Mouse (Mus musculus) limb, embryonic 10.5 days (tissue): ENCODE measurements around the gene Vmn1r211. TPM values are rescaled to one million over a fixed set of nuclear protein-coding genes. Genes with fewer than 3 reads are reported as not detected.
"Not testable (repeated sequence)": the region's sequence is repeated elsewhere in the genome, so short reads cannot be mapped to it uniquely, and the experiment has no call there.

Source experiments
- DNase-seq: peaks from one replicate; pipeline ENCODE4 v3.0.0-alpha.2; 2017; ENCODE audit warnings: low spot score
- H3K27ac ChIP-seq: fragments of 300-500 bp; sonication (generic); 2 replicates; pipeline ENCODE4 v1.5.1; 2016; ENCODE audit warnings: mild to moderate bottlenecking
- H3K27me3 ChIP-seq: fragments of 300-500 bp; sonication (generic); 2 replicates; pipeline ENCODE4 v1.6.1; 2016; ENCODE audit warnings: low read depth, mild to moderate bottlenecking; ENCODE audit not compliant: poor library complexity, severe bottlenecking
- H3K36me3 ChIP-seq: fragments of 300-500 bp; sonication (generic); 2 replicates; pipeline ENCODE4 v1.6.1; 2016; ENCODE audit warnings: mild to moderate bottlenecking, moderate library complexity
- H3K4me1 ChIP-seq: fragments of 300-500 bp; sonication (generic); 2 replicates; pipeline ENCODE4 v1.6.1; 2016
- H3K4me3 ChIP-seq: fragments of 300-500 bp; sonication (generic); 2 replicates; pipeline ENCODE4 v1.5.1; 2016; ENCODE audit warnings: mild to moderate bottlenecking, moderate library complexity
- H3K9me3 ChIP-seq: fragments of 300-500 bp; sonication (generic); replicated peaks from 2 replicates; pipeline ENCODE4 v1.6.1; 2016; ENCODE audit warnings: mild to moderate bottlenecking
- WGBS: fragments of 180-500 bp; shearing (Covaris S2); methylation state at CpG from one replicate; pipeline ENCODE4 v1.1.7; 2016; 5-methylcytosine and 5-hydroxymethylcytosine counted together
- polyA plus RNA-seq: library from polyadenylated mRNA; unstranded; fragments of >200 nt; fragmentation: Nextera tagmentation; extraction: Ambion mirVana; gene quantifications from 2 replicates; pipeline ENCODE4 v1.2.1, GENCODE M21; 2016

Vmn1r211 gene
- not detected in 2 replicates for polyA plus RNA-seq

DNA sequence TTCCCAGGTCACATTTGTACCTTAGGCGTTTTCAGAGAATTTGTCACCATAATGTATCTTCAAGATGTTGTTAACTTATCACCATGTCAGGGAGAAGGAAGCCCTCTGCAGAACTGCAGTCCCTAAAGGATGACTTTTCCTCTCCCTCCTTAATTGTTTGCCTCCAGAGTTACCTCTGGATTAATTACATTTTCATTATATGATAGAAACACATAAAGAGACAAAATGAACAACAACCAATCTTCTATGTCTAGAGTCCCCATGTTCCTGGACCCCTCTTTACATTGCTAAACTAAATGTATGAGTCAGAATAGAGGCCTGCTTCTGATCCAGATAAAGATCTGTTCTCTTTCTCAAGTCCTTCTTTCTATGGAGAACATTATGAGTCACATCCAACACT lies at the start of gene Vmn1r211:
Gene Vmn1r211 (minus strand): TSS at position 101 of the 400 bp plus-strand sequence.
- no peak within 1 kb of the TSS for H3K27ac ChIP-seq
- 79% methylated on average over 1 of the region's 1 CpGs for WGBS

GRCm38 (mm10) chr13:22884105-22884504 lies 26.7 kb upstream of the Vmn1r211 start, which contains the start of gene Vmn1r212:
Gene Vmn1r212 (minus strand): TSS chr13:22884205.
- Histone ChIP-seq H3K27ac (no peak within 1 kb of the TSS), H3K4me3 (no peak within 1 kb of the TSS), H3K36me3 (no peaks in the 10 kb centered on the region), H3K27me3 (no peaks in the 10 kb centered on the region), H3K4me1 (no peaks in the 10 kb centered on the region), H3K9me3 (no peaks in the 10 kb centered on the region)
- DNase-seq, result no peak
- 82% methylated on average over 4 of the region's 4 CpGs for WGBS

More for the DNA sequence above, at the start of gene Vmn1r211:
- Histone ChIP-seq H3K9me3 (no peaks in the 10 kb centered on the region), H3K4me3 (no peak within 1 kb of the TSS), H3K4me1 (no peaks in the 10 kb centered on the region), H3K36me3 (no peaks in the 10 kb centered on the region), H3K27me3 (no peaks in the 10 kb centered on the region)
- DNase-seq, result no peak

- no peaks in the 10 kb centered on the region for H3K36me3 ChIP-seq
- no peaks in the 10 kb centered on the region for H3K9me3 ChIP-seq
- no peak overlapping the region for H3K4me3 ChIP-seq
- no peak for DNase-seq
- no peaks in the 10 kb centered on the region for H3K4me1 ChIP-seq
- no peak overlapping the region for H3K27ac ChIP-seq
- no peaks in the 10 kb centered on the region for H3K27me3 ChIP-seq
- WGBS, result 100% methylated on average over 1 of the region's 1 CpGs
Measured at GRCm38 (mm10) chr13:22879257-22879656, 21.9 kb upstream of the Vmn1r211 start.

- Histone ChIP-seq H3K9me3 (no peaks in the 10 kb centered on the region), H3K4me1 (no peaks in the 10 kb centered on the region), H3K27me3 (no peaks in the 10 kb centered on the region), H3K36me3 (no peaks in the 10 kb centered on the region), H3K4me3 (no peak overlapping the region), H3K27ac (no peak overlapping the region)
- WGBS, result 78% methylated on average over 4 of the region's 4 CpGs
- DNase-seq, result no peak
Measured at GRCm38 (mm10) chr13:22854760-22855159, 2.6 kb downstream of the Vmn1r211 start.

- WGBS, result 81% methylated on average over 1 of the region's 1 CpGs
- Histone ChIP-seq H3K27ac (no peak overlapping the region), H3K4me3 (no peak overlapping the region), H3K27me3 (no peaks in the 10 kb centered on the region), H3K4me1 (no peaks in the 10 kb centered on the region), H3K9me3 (no peaks in the 10 kb centered on the region), H3K36me3 (no peaks in the 10 kb centered on the region)
- no peak for DNase-seq
Measured at GRCm38 (mm10) chr13:22846798-22847197, 10.6 kb downstream of the Vmn1r211 start.

GRCm38 (mm10) chr13:22844304-22844703 lies 13.1 kb downstream of the Vmn1r211 start:
- not testable (repeated sequence) for H3K27ac ChIP-seq, H3K9me3 ChIP-seq, H3K4me3 ChIP-seq, H3K4me1 ChIP-seq, H3K36me3 ChIP-seq, DNase-seq, H3K27me3 ChIP-seq
- WGBS, result 76% methylated on average over 3 of the region's 3 CpGs

- Histone ChIP-seq H3K9me3 (no peaks in the 10 kb centered on the region), H3K4me3 (no peak within 1 kb of the TSS), H3K27ac (no peak within 1 kb of the TSS), H3K4me1 (0 out of 2 replicates have a peak, but pooled peaks cover 3% of the 10 kb centered on the region), H3K27me3 (no peaks in the 10 kb centered on the region), H3K36me3 (no peaks in the 10 kb centered on the region)
- 67% methylated on average over 4 of the region's 4 CpGs for WGBS
- DNase-seq, result no peak
Measured at GRCm38 (mm10) chr13:22831248-22831647, 26.1 kb downstream of the Vmn1r211 start, which contains the start of gene Vmn1r210. Gene Vmn1r210 (minus strand): TSS chr13:22831348.

DNA sequence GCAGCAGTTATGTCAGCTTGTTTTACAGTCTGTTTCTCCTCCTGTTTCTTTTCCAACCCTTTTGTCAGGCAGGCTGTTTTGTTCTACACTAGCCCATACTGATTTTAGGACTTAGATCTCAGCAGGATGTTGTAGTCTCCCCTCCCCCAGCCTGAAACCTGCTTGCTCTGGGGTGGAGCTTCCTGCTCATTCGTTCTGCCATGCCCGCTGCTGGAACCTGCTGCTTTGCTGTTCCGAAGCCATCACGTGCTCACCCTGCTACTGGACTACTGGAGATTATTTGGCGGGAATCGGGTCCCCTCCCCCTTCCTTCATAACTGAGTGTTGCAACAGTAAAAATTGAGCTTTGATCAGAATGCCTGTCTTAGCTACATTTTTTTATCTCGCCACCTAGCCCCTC lies 28.0 kb downstream of the Vmn1r211 start:
- not testable (repeated sequence) for DNase-seq, H3K4me3 ChIP-seq
- WGBS, result 39% methylated on average over 7 of the region's 7 CpGs

GRCm38 (mm10) chr13:22821601-22822000 lies 35.8 kb downstream of the Vmn1r211 start:
- H3K36me3 ChIP-seq, H3K4me3 ChIP-seq, H3K27me3 ChIP-seq, DNase-seq, H3K4me1 ChIP-seq, H3K27ac ChIP-seq, H3K9me3 ChIP-seq: not testable (repeated sequence)
- 90% methylated on average over 1 of the region's 1 CpGs for WGBS

More for the DNA sequence above, 28.0 kb downstream of the Vmn1r211 start:
- not testable (repeated sequence) for H3K4me1 ChIP-seq, H3K9me3 ChIP-seq, H3K36me3 ChIP-seq, H3K27ac ChIP-seq, H3K27me3 ChIP-seq

DNA sequence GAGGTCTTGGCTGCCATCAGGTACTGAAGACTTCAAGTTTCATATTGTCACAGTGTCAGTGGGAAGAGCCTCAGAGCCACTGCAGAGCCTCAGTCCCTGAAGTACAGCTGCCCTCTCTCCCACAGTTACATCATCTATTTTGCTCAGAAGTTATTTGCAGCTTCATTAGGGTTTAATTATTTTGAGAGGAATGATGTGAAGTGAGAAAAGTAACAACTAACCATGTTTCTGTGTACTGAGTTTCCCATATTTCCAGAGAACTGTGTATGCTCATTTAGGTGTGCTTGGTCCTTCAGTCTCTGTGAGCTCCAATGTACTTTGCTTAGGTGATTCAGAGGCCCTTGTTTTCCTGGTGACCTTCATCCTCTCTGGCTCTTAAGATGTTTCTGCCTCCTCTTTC lies 47.8 kb downstream of the Vmn1r211 start, which contains the start of gene Vmn1r209:
Gene Vmn1r209 (minus strand): TSS at position 101 of the 400 bp plus-strand sequence.
- H3K4me3 ChIP-seq, H3K27me3 ChIP-seq, H3K36me3 ChIP-seq, H3K27ac ChIP-seq, H3K4me1 ChIP-seq, H3K9me3 ChIP-seq, DNase-seq: not testable (repeated sequence)

Other genes with a start within 250 kb of the Vmn1r211 start
- gene Vmn1r206, start 233.3 kb downstream of the Vmn1r211 start, polyA plus RNA-seq, result not detected in 2 replicates
- not detected in 2 replicates for gene Vmn1r207-ps, start 127.9 kb downstream of the Vmn1r211 start, polyA plus RNA-seq
- gene Vmn1r208, start 80.2 kb downstream of the Vmn1r211 start, polyA plus RNA-seq, result not detected in 2 replicates
- not detected in 2 replicates for gene Vmn1r209, start 47.9 kb downstream of the Vmn1r211 start, polyA plus RNA-seq
- not detected in 2 replicates for gene Vmn1r210, start 26.2 kb downstream of the Vmn1r211 start, polyA plus RNA-seq
- not detected in 2 replicates for gene Vmn1r212, start 26.6 kb upstream of the Vmn1r211 start, polyA plus RNA-seq
- gene Vmn1r213, start 150.1 kb upstream of the Vmn1r211 start, polyA plus RNA-seq, result not detected in 2 replicates
- not detected in 2 replicates for gene Vmn1r214, start 172.9 kb upstream of the Vmn1r211 start, polyA plus RNA-seq
- gene Vmn1r215, start 210.5 kb upstream of the Vmn1r211 start, polyA plus RNA-seq, result not detected in 2 replicates